Mouse (Mus musculus) B cell, adult 62 days (primary cell): ENCODE results near the gene Pnldc1. TPM values are rescaled to one million over a fixed set of nuclear protein-coding genes. Genes with fewer than 3 reads are reported as not detected.

ENCODE experiments used
- total RNA-seq: library from RNA; stranded (reverse); gene quantifications from 4 replicates; pipeline ENCODE4 v1.2.4, GENCODE M21; 2023

The Pnldc1 gene
- 0.70 to 1.6 TPM (median 1.3 TPM) in 4 replicates for total RNA-seq

DNA sequence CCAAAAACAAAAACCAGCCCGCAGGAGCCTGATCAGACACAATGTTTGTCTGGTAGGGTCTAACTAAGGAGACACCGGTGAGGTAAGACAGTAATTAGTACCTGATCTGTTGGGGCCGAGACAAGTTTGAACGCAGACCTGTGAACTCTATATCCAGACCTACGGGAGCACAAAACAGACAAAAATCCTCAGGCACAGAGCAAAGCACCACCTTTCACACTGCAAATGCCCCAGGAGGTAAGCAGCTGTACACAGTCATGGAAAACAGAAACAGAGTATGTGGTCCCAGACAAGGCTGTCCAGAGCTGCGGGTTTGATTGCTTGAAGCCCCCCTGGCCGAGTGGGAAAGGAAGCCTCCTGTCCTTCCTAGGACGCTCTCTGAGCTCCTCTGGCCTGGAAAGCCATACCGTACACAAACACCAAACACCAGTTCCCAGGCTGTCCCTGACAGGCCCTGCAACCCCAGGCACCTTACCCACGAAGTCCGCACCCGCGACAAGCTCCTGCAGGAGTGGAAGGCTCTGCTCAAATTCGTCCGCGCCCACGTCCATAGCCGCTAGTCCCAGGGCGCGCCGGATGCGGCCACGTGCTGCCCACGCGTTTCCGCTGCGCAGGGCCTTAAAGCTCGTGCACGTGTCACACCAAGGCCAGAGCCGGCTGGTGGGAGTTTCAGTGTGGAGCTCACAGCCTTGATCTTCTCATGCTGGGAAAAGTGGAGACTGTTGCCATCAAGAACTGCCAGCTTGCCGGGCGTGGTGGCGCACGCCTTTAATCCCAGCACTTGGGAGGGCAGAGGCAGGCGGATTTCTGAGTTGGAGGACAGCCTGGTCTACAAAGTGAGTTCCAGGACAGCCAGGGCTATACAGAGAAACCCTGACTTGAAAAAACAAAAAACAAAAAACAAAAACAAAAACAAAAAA lies at the start of gene Pnldc1:
TSS of gene Pnldc1 (minus strand) at position 870 of the 920 bp plus-strand sequence.

DNA sequence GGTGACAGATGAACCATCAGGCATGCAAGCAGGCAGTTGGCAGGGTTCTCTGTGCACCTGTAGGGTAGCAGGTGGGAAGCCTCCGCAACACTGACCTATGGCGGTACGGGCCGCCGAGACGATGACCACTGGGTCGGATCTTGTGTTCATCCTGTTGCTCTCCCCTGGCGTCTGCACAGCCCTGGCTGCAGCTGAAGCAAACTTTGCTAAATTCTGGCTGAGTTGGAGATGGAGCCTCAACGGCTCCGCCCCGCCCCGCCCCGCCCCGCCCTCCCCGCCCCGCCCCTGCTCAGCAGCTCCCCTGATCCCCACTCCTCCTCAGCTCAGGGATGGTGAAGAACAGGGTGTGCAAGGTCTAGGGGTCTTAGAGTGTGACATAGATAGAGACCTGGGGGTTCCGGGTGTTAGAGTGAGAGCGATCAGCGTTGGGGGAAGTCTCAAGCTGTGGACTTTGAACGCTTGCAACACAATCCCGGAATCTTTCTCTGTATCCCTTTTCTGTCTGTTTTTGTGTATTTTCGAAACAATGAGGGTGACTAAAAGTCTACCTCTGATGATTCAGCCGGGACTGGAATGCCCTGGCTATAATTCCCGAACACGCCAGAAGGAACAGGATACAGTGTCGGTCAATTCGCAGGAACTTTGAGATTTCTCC lies 30.2 kb upstream of the Pnldc1 start, which contains the start of gene Acat3:
TSS of gene Acat3 (minus strand) at position 450 of the 655 bp plus-strand sequence.

DNA sequence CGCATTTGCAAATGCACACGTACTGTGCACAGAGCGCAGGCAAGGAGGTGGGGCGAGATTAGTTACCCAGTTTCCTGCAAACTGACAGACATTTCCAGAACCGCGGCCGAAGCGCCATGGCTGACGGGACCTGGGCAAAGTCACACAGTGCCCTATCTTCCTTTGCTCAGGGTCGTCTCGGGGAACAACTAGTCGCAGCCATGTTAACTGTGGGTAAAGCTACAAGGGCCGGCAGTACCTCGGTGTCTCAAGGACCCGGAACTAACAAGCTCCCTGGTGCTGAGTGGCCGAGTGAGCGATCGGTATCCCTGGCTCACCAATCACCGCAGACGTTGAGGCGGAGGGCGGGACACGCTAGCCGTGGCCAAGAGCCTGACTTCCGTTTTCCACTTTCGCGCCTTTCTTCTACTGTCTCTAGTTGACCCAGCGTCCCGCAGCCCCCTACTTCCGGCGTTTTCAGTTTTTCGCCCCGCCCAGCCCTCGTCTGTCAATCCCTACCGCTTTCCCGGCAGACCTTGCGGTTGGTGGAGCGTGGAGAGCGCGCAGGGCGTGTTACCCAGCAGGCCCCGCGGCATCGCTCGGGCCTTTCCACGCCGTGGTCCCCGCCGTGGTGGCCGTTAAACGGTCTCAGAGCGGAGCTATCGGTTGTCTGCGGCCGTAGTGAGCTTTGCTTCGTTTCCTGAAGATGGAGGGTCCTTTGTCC lies 6.0 kb upstream of the Pnldc1 start, which contains the start of gene Mrpl18:
TSS of gene Mrpl18 (minus strand) at position 465 of the 703 bp plus-strand sequence.

DNA sequence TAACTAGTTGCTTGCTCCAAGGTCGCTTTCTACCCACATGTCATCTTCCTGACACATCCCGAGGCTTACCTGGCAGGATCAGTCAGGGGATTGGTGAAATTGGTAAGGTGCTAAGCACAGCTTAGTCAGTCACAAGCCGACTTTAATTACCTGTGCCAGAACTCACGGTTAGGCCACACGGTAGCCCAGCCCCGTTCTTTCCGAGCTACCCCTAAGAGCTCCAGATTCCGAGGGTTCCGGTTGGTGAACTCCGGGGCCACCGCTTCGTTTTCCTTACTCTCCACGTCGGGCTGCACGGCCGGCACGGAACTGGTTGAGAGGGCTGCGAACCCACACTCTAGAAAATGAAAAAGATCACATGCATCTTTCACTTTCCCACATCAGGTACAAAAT lies 5.5 kb upstream of the Pnldc1 start, which contains the start of gene Tcp1:
TSS of gene Tcp1 (plus strand) at position 214 of the 393 bp plus-strand sequence.

DNA sequence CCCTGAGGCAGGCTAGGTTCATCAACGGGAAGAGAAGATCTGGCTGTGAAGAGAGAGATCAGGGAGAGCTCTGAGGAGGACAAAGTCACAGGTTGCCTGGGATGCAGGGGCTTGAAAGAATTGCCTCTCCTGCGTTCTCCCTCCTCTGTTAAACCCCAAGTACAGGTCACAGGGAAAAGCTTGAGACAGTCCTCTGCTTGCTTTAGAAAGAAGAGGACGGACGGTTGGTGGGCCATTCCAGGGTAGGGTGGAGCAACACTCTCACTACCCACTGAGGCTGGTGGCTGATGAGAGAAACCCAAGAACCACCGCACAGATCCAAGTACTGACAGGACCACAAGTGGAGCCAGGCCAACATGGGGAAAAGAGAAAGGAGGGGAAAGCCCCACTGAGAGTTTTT lies 34.3 kb downstream of the Pnldc1 start, which contains the start of gene Mrgprh:
TSS of gene Mrgprh (plus strand) at position 301 of the 400 bp plus-strand sequence.

DNA sequence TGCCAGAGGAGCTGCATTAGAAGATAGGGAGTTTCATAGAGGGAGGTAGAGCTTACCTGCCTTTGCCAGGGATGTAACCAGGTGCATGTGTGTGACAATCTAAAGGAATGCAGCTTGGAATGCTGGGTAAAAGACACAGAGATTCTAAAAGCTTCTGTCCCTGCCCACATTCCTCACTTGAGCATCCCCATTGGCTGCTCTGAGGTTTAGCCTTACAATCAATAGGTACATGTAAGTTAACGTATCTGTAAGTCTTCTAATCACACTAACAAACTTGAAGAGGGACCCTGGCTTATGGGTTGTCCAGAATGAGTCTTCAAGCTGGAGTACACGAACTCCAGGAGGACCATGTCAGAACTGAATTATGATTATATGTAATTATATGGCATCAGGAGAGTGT lies 42.0 kb downstream of the Pnldc1 start, which contains the start of gene Mas1:
TSS of gene Mas1 (minus strand) at position 101 of the 400 bp plus-strand sequence.

Other genes starting within 250 kb of the Pnldc1 start
- not detected in 4 replicates for gene Slc22a1, start 234.4 kb downstream of the Pnldc1 start, total RNA-seq
- gene Igf2r, start 140.6 kb downstream of the Pnldc1 start, total RNA-seq = 9.4 to 12.3 TPM (median 11.5 TPM) in 4 replicates
- gene Mas1, start 42.1 kb downstream of the Pnldc1 start, total RNA-seq = not detected in 4 replicates
- gene Mrgprh, start 34.2 kb downstream of the Pnldc1 start, total RNA-seq = not detected in 4 replicates
- gene Tcp1, start 5.5 kb upstream of the Pnldc1 start, total RNA-seq = 236 to 273 TPM (median 245 TPM) in 4 replicates
- 29.7 to 49.5 TPM (median 37.6 TPM) in 4 replicates for gene Mrpl18, start 6.1 kb upstream of the Pnldc1 start, total RNA-seq
- gene Acat3, start 30.4 kb upstream of the Pnldc1 start, total RNA-seq = 1.3 TPM in 1 of 4 replicates, not detected in the others
- 15.6 to 22.5 TPM (median 18.0 TPM) in 4 replicates for gene Acat2, start 50.5 kb upstream of the Pnldc1 start, total RNA-seq
- gene Wtap, start 83.9 kb upstream of the Pnldc1 start, total RNA-seq = 93.0 to 106 TPM (median 98.7 TPM) in 4 replicates
- 86.1 to 99.6 TPM (median 91.6 TPM) in 4 replicates for gene Sod2, start 96.6 kb upstream of the Pnldc1 start, total RNA-seq
- gene Gpr31b, start 142.1 kb upstream of the Pnldc1 start, total RNA-seq = 0.46 TPM in 1 of 4 replicates, not detected in the others
- not detected in 4 replicates for gene Tcp10b, start 150.9 kb upstream of the Pnldc1 start, total RNA-seq
- gene Unc93a, start 221.6 kb upstream of the Pnldc1 start, total RNA-seq = 0.37 to 0.72 TPM (median 0.56 TPM) in 4 replicates